ENCODE assay signal across 8 mouse cellular contexts in the genomic region with DNA sequence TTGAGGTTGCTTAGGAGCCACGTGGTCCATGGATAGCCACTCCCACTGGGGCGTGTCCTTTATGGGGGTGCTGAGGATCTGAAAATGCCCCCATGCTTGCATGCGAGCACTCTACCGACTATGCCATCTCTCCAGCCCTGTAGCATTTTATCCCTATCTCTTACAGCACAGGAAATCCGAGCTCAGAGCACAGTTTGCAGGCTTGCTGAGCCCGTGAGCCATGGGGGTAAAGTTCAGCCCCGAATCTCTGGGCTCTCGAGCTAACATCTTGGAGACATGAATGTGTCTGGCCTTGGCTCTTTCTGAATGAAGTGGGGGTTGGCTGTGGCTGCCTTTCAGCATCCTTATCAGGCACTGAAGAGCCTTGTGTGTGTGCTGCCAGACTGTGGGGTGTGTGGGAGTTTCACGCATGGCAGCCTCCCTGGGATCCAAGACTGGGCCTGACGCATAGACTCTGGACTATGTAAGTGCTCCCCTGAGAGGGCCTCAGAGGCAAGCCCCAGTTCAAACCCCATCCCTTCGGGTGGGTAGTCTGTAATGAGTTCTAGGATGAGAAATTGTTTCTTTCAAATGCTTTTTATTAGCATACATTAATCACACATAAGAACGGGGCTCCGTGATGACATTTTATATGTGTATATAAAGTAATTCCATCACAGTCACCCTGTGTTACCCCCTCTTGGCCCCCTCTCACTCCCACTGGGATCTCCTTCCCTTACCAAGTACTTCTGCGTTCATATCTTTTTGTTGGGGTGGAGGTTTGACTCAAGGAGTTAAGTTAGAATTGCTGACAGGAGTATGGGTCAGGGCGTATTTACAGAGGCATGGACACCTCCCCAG.
A peak's percentile ranks its signal among the peaks of the same experiment; 100 is the strongest.
DNase-seq lines count a peak whose midpoint lies in the region; ATAC-seq and TF ChIP-seq lines count a peak whose summit lies in the region.

No protein-coding gene starts in this region.

- H3K9ac ChIP-seq in liver, postnatal 0 days (replicated peaks): no peak overlapping the region
- no peak overlapping the region for H3K9ac ChIP-seq in embryonic facial prominence, embryonic 14.5 days (ENCODE audit: low read depth, low read length)

- H3K27ac ChIP-seq in liver, postnatal 0 days (ENCODE audit: low read depth): no peak overlapping the region
- peak overlapping the region; percentile 31 for H3K27ac ChIP-seq in embryonic facial prominence, embryonic 14.5 days (replicated peaks; ENCODE audit: low read depth, low read length)

- WGBS in liver, postnatal 0 days (ENCODE audit: insufficient replicate concordance): 58% methylated on average over 15 of the region's 15 CpGs
- WGBS in embryonic facial prominence, embryonic 14.5 days: 35% methylated on average over 15 of the region's 15 CpGs

- H3K27me3 ChIP-seq in liver, postnatal 0 days (ENCODE audit: insufficient read depth, low read length): no peaks in the 10 kb centered on the region
- H3K27me3 ChIP-seq in embryonic facial prominence, embryonic 14.5 days (replicated peaks; ENCODE audit: control insufficient read depth, insufficient read depth, low read length): no peaks in the 10 kb centered on the region

- intact Hi-C loops in heart, postnatal 10 days (cut with DNase I): no loop called here

- no peak for TF ChIP-seq EP300 in liver, postnatal 0 days (IDR thresholded peaks at IDR 0.05; ENCODE audit: low read depth)

- no peak for ATAC-seq in liver, postnatal 0 days
- ATAC-seq in embryonic facial prominence, embryonic 14.5 days (ENCODE audit: low read depth): no peak

- H3K36me3 ChIP-seq in liver, postnatal 0 days (replicated peaks; ENCODE audit: insufficient read depth, low read length): no peaks in the 10 kb centered on the region
- no peaks in the 10 kb centered on the region for H3K36me3 ChIP-seq in embryonic facial prominence, embryonic 14.5 days (ENCODE audit: control insufficient read depth, insufficient read depth, low read length)

- peak; percentile 46 for DNase-seq in liver
- DNase-seq in liver, postnatal 0 days: no peak
- peak; percentile 68 for DNase-seq in embryonic facial prominence, embryonic 14.5 days (ENCODE audit: low spot score)
- peak; percentile 73 to 74 for DNase-seq in heart, postnatal 10 days
- DNase-seq in left cerebral cortex, adult 18-20 months (ENCODE audit: low spot score in 2 of 2): peak; percentile 36 to 61
- peak; percentile 69 to 73 for DNase-seq in right cerebral cortex, postnatal 10 days (ENCODE audit: low spot score in 2 of 2)
- DNase-seq in cerebellum, postnatal 10 days: no peak
- DNase-seq in adrenal gland, postnatal 36 days: no peak

- no peak for TF ChIP-seq CTCF in liver, postnatal 0 days (IDR thresholded peaks at IDR 0.05; ENCODE audit: low read depth)

- no peak overlapping the region for H3K4me2 ChIP-seq in liver, postnatal 0 days (ENCODE audit: low read depth, low read length)
- H3K4me2 ChIP-seq in embryonic facial prominence, embryonic 14.5 days (ENCODE audit: low read depth, low read length): no peak overlapping the region

- no peaks in the 10 kb centered on the region; the same call in 1 of the 2 replicates for H3K4me1 ChIP-seq in liver, postnatal 0 days (ENCODE audit: insufficient read depth)
- peaks cover 36% of the 10 kb centered on the region for H3K4me1 ChIP-seq in embryonic facial prominence, embryonic 14.5 days (ENCODE audit: control insufficient read depth, insufficient read depth, low read length)

- no peak overlapping the region for H3K4me3 ChIP-seq in liver, postnatal 0 days (ENCODE audit: low read depth, low read length)
- H3K4me3 ChIP-seq in embryonic facial prominence, embryonic 14.5 days (ENCODE audit: low read depth, low read length): no peak overlapping the region

- no peaks in the 10 kb centered on the region for H3K9me3 ChIP-seq in liver, postnatal 0 days (ENCODE audit: low read length)
- H3K9me3 ChIP-seq in embryonic facial prominence, embryonic 14.5 days (ENCODE audit: control insufficient read depth, low read length): no peaks in the 10 kb centered on the region

Comparison
In these comparisons a context has a peak if more than half of its experiments do, and no peak if none do; other contexts are left out.
1. DNase-seq: peak in liver (single experiment), embryonic facial prominence, embryonic 14.5 days (single experiment), heart, postnatal 10 days (2 of 2), left cerebral cortex, adult 18-20 months (2 of 2) and right cerebral cortex, postnatal 10 days (2 of 2); none in liver, postnatal 0 days (single experiment), cerebellum, postnatal 10 days (0 of 2) and adrenal gland, postnatal 36 days (0 of 2).